Mouse (Mus musculus): ENCODE data around the gene Slc25a35. TPM values are rescaled to one million over a fixed set of nuclear protein-coding genes. Genes with fewer than 3 reads are reported as not detected.

The Slc25a35 gene
- total and polyA plus RNA-seq, 3 experiments: 3.3 to 4.9 TPM; not detected in 1

GRCm38 (mm10) chr11:68979320-68979733 is 11.4 kb downstream of the Slc25a35 start (continued):
- TF ChIP-seq EP300 (IDR thresholded peaks at IDR 0.05; ENCODE audit: low read depth in 1 of 2, low read length in 2 of 2): peak; percentile 35 to 67
- TF ChIP-seq CHD2 (IDR thresholded peaks at IDR 0.05; ENCODE audit: low read length): no peak
- no peak for TF ChIP-seq MAFK (IDR thresholded peaks at IDR 0.05; ENCODE audit: borderline replicate concordance, low read depth, low read length)
- TF ChIP-seq USF1 (IDR thresholded peaks at IDR 0.05; ENCODE audit: low read depth, low read length): no peak
- TF ChIP-seq ZKSCAN1 (IDR thresholded peaks at IDR 0.05; ENCODE audit: low read depth, low read length): no peak
- TF ChIP-seq TBP (IDR thresholded peaks at IDR 0.05; ENCODE audit: low read depth, low read length): no peak
- no peak for TF ChIP-seq E2F4 (IDR thresholded peaks at IDR 0.05; ENCODE audit: borderline replicate concordance, low read depth, low read length)
- TF ChIP-seq MEF2A (IDR thresholded peaks at IDR 0.05; ENCODE audit: extremely low read depth, insufficient replicate concordance, low read depth, low read length, poor library complexity, severe bottlenecking): no peak
- no peak for TF ChIP-seq CTCF (IDR thresholded peaks at IDR 0.05 in 2 of 3, conservative IDR thresholded peaks at IDR 0.05 in 1 of 3; ENCODE audit: control insufficient read depth in 1 of 3, insufficient read depth in 1 of 3, low read depth in 2 of 3, low read length in 3 of 3, poor library complexity in 1 of 3, severe bottlenecking in 1 of 3)
- TF ChIP-seq HCFC1 (IDR thresholded peaks at IDR 0.05; ENCODE audit: low read depth, low read length): 0 out of 2 replicates have a peak, but pooled peaks have one; percentile 40
- TF ChIP-seq TAL1 (IDR thresholded peaks at IDR 0.05; ENCODE audit: low read length): peak; percentile 81

GRCm38 (mm10) chr11:68980919-68981318 is 13.0 kb downstream of the Slc25a35 start:
- TF ChIP-seq MEF2A (IDR thresholded peaks at IDR 0.05; ENCODE audit: extremely low read depth, insufficient replicate concordance, low read depth, low read length, poor library complexity, severe bottlenecking): no peak
- TF ChIP-seq RAD21 (IDR thresholded peaks at IDR 0.05; ENCODE audit: low read depth, low read length): no peak
- TF ChIP-seq MAX (IDR thresholded peaks at IDR 0.05; ENCODE audit: low read length): no peak
- no peak for TF ChIP-seq TCF12 (IDR thresholded peaks at IDR 0.05; ENCODE audit: low read depth, low read length)
- no peak for TF ChIP-seq ZNF384 (IDR thresholded peaks at IDR 0.05; ENCODE audit: low read depth, low read length)
- no peak for TF ChIP-seq POLR2A (IDR thresholded peaks at IDR 0.05; ENCODE audit: control insufficient read depth in 1 of 2, insufficient read depth in 1 of 2, low read depth in 1 of 2, low read length in 2 of 2, poor library complexity in 1 of 2)
- no peak for TF ChIP-seq UBTF (IDR thresholded peaks at IDR 0.05; ENCODE audit: borderline replicate concordance, insufficient read depth, low read depth, low read length)
- TF ChIP-seq USF2 (IDR thresholded peaks at IDR 0.05; ENCODE audit: borderline replicate concordance in 1 of 2, insufficient read depth in 1 of 2, low read depth in 1 of 2, low read length in 2 of 2): no peak
- Histone ChIP-seq H3K9ac (ENCODE audit: control insufficient read depth, low read depth, low read length, poor library complexity, severe bottlenecking) (no peak overlapping the region), H3K79me2 (ENCODE audit: control insufficient read depth, insufficient read depth, low read length, poor library complexity) (no peaks in the 10 kb centered on the region), H3K9me3 (replicated peaks; ENCODE audit: insufficient read depth, low read length) (no peaks in the 10 kb centered on the region), H3K36me3 (ENCODE audit: control insufficient read depth in 1 of 2, insufficient read depth in 2 of 2, low read length in 2 of 2) (peaks cover 0 to 8% of the 10 kb centered on the region in 2 experiments; a peak in 2 of 4 replicates), H3K27ac (ENCODE audit: control insufficient read depth, low read depth, low read length) (no peak overlapping the region), H3K27me3 (ENCODE audit: control insufficient read depth in 1 of 2, insufficient read depth in 2 of 2, low read length in 2 of 2) (no peaks in the 10 kb centered on the region), H3K4me3 (ENCODE audit: control insufficient read depth in 1 of 2, insufficient read depth in 1 of 2, low read depth in 2 of 2, low read length in 2 of 2) (no peak overlapping the region), H3K4me1 (ENCODE audit: control insufficient read depth in 1 of 2, insufficient read depth in 2 of 2, low read length in 2 of 2) (peaks cover 6 to 10% of the 10 kb centered on the region in 2 experiments)
- no peak for DNase-seq (ENCODE audit: low read depth, low spot score)
